Mouse (Mus musculus) urinary bladder, postnatal 0 days (tissue): ENCODE data around the gene Ldlrad1. TPM values are rescaled to one million over a fixed set of nuclear protein-coding genes. Genes with fewer than 3 reads are reported as not detected.

Experiments used
- polyA plus RNA-seq: library from polyadenylated mRNA; unstranded; fragments of >200 nt; fragmentation: Nextera tagmentation; extraction: Ambion mirVana; gene quantifications from 2 replicates; pipeline ENCODE4 v1.2.1, GENCODE M21; 2015

The Ldlrad1 gene
- not detected in 2 replicates for polyA plus RNA-seq

GRCm38 (mm10) chr4:107208880-107209279 lies at the start of gene Ldlrad1:
Gene Ldlrad1 (plus strand): TSS chr4:107209180.

GRCm38 (mm10) chr4:107178182-107178829 lies 30.7 kb upstream of the Ldlrad1 start, which contains the start of gene Tmem59:
Gene Tmem59 (plus strand): TSS chr4:107178399.

GRCm38 (mm10) chr4:107178830-107179490 lies 30.0 kb upstream of the Ldlrad1 start, which contains the start of gene Tceanc2:
Gene Tceanc2 (minus strand): TSS chr4:107179116.

GRCm38 (mm10) chr4:107253125-107254091 lies 44.4 kb downstream of the Ldlrad1 start, which contains the start of the genes Lrrc42 and Hspb11:
Gene Lrrc42 (minus strand): TSS chr4:107253532.
Gene Hspb11 (plus strand): TSS chr4:107253593.

Other genes starting within 250 kb of the Ldlrad1 start
- gene Mrpl37, start 142.3 kb upstream of the Ldlrad1 start, polyA plus RNA-seq: 54.9 and 56.7 TPM in 2 replicates
- 4.2 and 4.8 TPM in 2 replicates for gene Cyb5rl, start 142.2 kb upstream of the Ldlrad1 start, polyA plus RNA-seq
- not detected in 2 replicates for gene Cdcp2, start 112.3 kb upstream of the Ldlrad1 start, polyA plus RNA-seq
- 399 and 415 TPM in 2 replicates for gene Tmem59, start 30.8 kb upstream of the Ldlrad1 start, polyA plus RNA-seq
- gene Tceanc2, start 30.1 kb upstream of the Ldlrad1 start, polyA plus RNA-seq: 23.4 and 26.9 TPM in 2 replicates
- 30.4 and 34.2 TPM in 2 replicates for gene Lrrc42, start 44.4 kb downstream of the Ldlrad1 start, polyA plus RNA-seq
- 38.6 and 46.0 TPM in 2 replicates for gene Hspb11, start 44.4 kb downstream of the Ldlrad1 start, polyA plus RNA-seq
- gene Dio1, start 98.0 kb downstream of the Ldlrad1 start, polyA plus RNA-seq: not detected in 2 replicates
- gene Yipf1, start 105.2 kb downstream of the Ldlrad1 start, polyA plus RNA-seq: 52.3 and 54.5 TPM in 2 replicates
- 6.7 and 8.0 TPM in 2 replicates for gene Ndc1, start 158.6 kb downstream of the Ldlrad1 start, polyA plus RNA-seq
- gene Glis1, start 225.4 kb downstream of the Ldlrad1 start, polyA plus RNA-seq: 0.29 and 0.60 TPM in 2 replicates